Mouse (Mus musculus): ENCODE results near the gene Col5a1. TPM values are rescaled to one million over a fixed set of nuclear protein-coding genes. Genes with fewer than 3 reads are reported as not detected.

Col5a1 gene
- polyA plus RNA-seq, 1 experiment from 2014 or later, result 33.2 TPM

- Histone ChIP-seq H3K9ac (ENCODE audit: low read depth, low read length) (no peak overlapping the region), H3K4me3 (replicated peaks; ENCODE audit: low read depth, low read length) (no peak overlapping the region), H3K4me2 (ENCODE audit: low read length) (no peak overlapping the region), H3K36me3 (ENCODE audit: insufficient read depth, low read length) (no peaks in the 10 kb centered on the region), H3K27ac (no peak overlapping the region), H3K27me3 (ENCODE audit: insufficient read depth, low read length) (no peaks in the 10 kb centered on the region), H3K9me3 (replicated peaks; ENCODE audit: low read length) (no peaks in the 10 kb centered on the region), H3K4me1 (replicated peaks; ENCODE audit: insufficient read depth, low read length) (peaks cover 5% of the 10 kb centered on the region; the same call in 1 of the 2 replicates)
- DNase-seq (ENCODE audit: low spot score), result no peak
- no peak for TF ChIP-seq CTCF (IDR thresholded peaks at IDR 0.05; ENCODE audit: low read depth)
- ATAC-seq (replicated peaks; ENCODE audit: low FRiP score, low read depth), result no peak
- WGBS, result 65% methylated on average over 7 of the region's 7 CpGs
Measured at GRCm38 (mm10) chr2:27883276-27883675, 2.9 kb upstream of the Col5a1 start.

- Histone ChIP-seq H3K9me3 (replicated peaks; ENCODE audit: low read length) (no peaks in the 10 kb centered on the region), H3K27ac (peak overlapping the region; percentile 51; the same call in 1 of the 2 replicates), H3K4me1 (replicated peaks; ENCODE audit: insufficient read depth, low read length) (peaks cover 15% of the 10 kb centered on the region; the same call in 1 of the 2 replicates), H3K27me3 (ENCODE audit: insufficient read depth, low read length) (no peaks in the 10 kb centered on the region), H3K4me3 (replicated peaks; ENCODE audit: low read depth, low read length) (peak overlapping the region; percentile 58), H3K4me2 (ENCODE audit: low read length) (peak overlapping the region; percentile 91), H3K36me3 (ENCODE audit: insufficient read depth, low read length) (no peaks in the 10 kb centered on the region), H3K9ac (ENCODE audit: low read depth, low read length) (peak overlapping the region; percentile 69)
- DNase-seq (ENCODE audit: low spot score) (peak; percentile 91), ATAC-seq (replicated peaks; ENCODE audit: low FRiP score, low read depth) (peak; percentile 65; the same call in 1 of the 2 replicates)
- TF ChIP-seq CTCF (IDR thresholded peaks at IDR 0.05; ENCODE audit: low read depth), result 0 out of 2 replicates have a peak, but pooled peaks have one; percentile 22
- 13% methylated on average over 12 of the region's 12 CpGs for WGBS
Measured at GRCm38 (mm10) chr2:27885456-27886147, 623 bp upstream of the Col5a1 start.

- Histone ChIP-seq H3K4me3 (replicated peaks; ENCODE audit: low read depth, low read length) (peak overlapping the region; percentile 58), H3K27ac (peak overlapping the region; percentile 61), H3K9me3 (replicated peaks; ENCODE audit: low read length) (no peaks in the 10 kb centered on the region), H3K4me1 (replicated peaks; ENCODE audit: insufficient read depth, low read length) (peaks cover 15% of the 10 kb centered on the region; the same call in 1 of the 2 replicates), H3K9ac (ENCODE audit: low read depth, low read length) (peak overlapping the region; percentile 69), H3K27me3 (ENCODE audit: insufficient read depth, low read length) (no peaks in the 10 kb centered on the region), H3K4me2 (ENCODE audit: low read length) (peak overlapping the region; percentile 91), H3K36me3 (ENCODE audit: insufficient read depth, low read length) (no peaks in the 10 kb centered on the region)
- DNase-seq (ENCODE audit: low spot score), result peak; percentile 84
- peak; percentile 67 for TF ChIP-seq CTCF (IDR thresholded peaks at IDR 0.05; ENCODE audit: low read depth)
- ATAC-seq (replicated peaks; ENCODE audit: low FRiP score, low read depth), result peak; percentile 12; the same call in 1 of the 2 replicates
- under 1% methylated on average over 66 of the region's 67 CpGs for WGBS
Measured at GRCm38 (mm10) chr2:27886608-27887460, 609 bp downstream of the Col5a1 start.

- TF ChIP-seq CTCF (IDR thresholded peaks at IDR 0.05; ENCODE audit: low read depth), result no peak
- H3K27ac ChIP-seq, result no peak overlapping the region
- peak overlapping the region; percentile 91 for H3K4me2 ChIP-seq (ENCODE audit: low read length)
- H3K9me3 ChIP-seq (replicated peaks; ENCODE audit: low read length), result no peaks in the 10 kb centered on the region
- DNase-seq (ENCODE audit: low spot score), result peak; percentile 33
- peaks cover 15% of the 10 kb centered on the region; the same call in 1 of the 2 replicates for H3K4me1 ChIP-seq (replicated peaks; ENCODE audit: insufficient read depth, low read length)
- peak overlapping the region; percentile 69; the same call in 1 of the 2 replicates for H3K9ac ChIP-seq (ENCODE audit: low read depth, low read length)
- H3K4me3 ChIP-seq (replicated peaks; ENCODE audit: low read depth, low read length), result peak overlapping the region; percentile 58
- no peaks in the 10 kb centered on the region for H3K27me3 ChIP-seq (ENCODE audit: insufficient read depth, low read length)
- ATAC-seq (replicated peaks; ENCODE audit: low FRiP score, low read depth), result no peak
- no peaks in the 10 kb centered on the region for H3K36me3 ChIP-seq (ENCODE audit: insufficient read depth, low read length)
- 21% methylated on average over 11 of the region's 11 CpGs for whole genome bisulfite sequencing
Measured at GRCm38 (mm10) chr2:27887461-27888264, 1.4 kb downstream of the Col5a1 start.

GRCm38 (mm10) chr2:27888603-27889545, 2.6 kb downstream of the Col5a1 start:
- Histone ChIP-seq H3K9ac (ENCODE audit: low read depth, low read length) (peak overlapping the region; percentile 18; the same call in 1 of the 2 replicates), H3K4me3 (replicated peaks; ENCODE audit: low read depth, low read length) (peak overlapping the region; percentile 58), H3K36me3 (ENCODE audit: insufficient read depth, low read length) (no peaks in the 10 kb centered on the region), H3K4me2 (ENCODE audit: low read length) (peak overlapping the region; percentile 91), H3K27ac (peak overlapping the region; percentile 60), H3K4me1 (replicated peaks; ENCODE audit: insufficient read depth, low read length) (peaks cover 15% of the 10 kb centered on the region; the same call in 1 of the 2 replicates), H3K9me3 (replicated peaks; ENCODE audit: low read length) (no peaks in the 10 kb centered on the region), H3K27me3 (ENCODE audit: insufficient read depth, low read length) (no peaks in the 10 kb centered on the region)
- no peak for TF ChIP-seq CTCF (IDR thresholded peaks at IDR 0.05; ENCODE audit: low read depth)
- 18% methylated on average over 10 of the region's 10 CpGs for WGBS
- ATAC-seq (replicated peaks; ENCODE audit: low FRiP score, low read depth) (no peak), DNase-seq (ENCODE audit: low spot score) (peak; percentile 80)

Measured in kidney, postnatal 0 days (tissue).